Mouse (Mus musculus) gastrocnemius, postnatal 10 days (tissue): ENCODE measurements around the gene Rundc1. TPM values are rescaled to one million over a fixed set of nuclear protein-coding genes. Genes with fewer than 3 reads are reported as not detected.
"Not testable (repeated sequence)": the region's sequence is repeated elsewhere in the genome, so short reads cannot be mapped to it uniquely, and the experiment has no call there.

Source experiments
- DNase-seq: peaks from one replicate; pipeline ENCODE4 v3.0.0; 2021; ENCODE audit warnings: mixed read lengths
- long read RNA-seq, 2 experiments: library from polyadenylated mRNA; stranded (forward); transcript quantifications; one replicate each; pipeline ENCODE4 v2.0.0; 2021
- total RNA-seq, 2 experiments: library from RNA; stranded (reverse); gene quantifications; 2 replicates each; pipeline ENCODE4 v1.2.3; 2021

Rundc1 gene
- 1 to 10 TPM; 6.5 to 6.8 TPM for total RNA-seq
- long read RNA-seq, experiment 1, transcript Rundc1-201 (5 exons, 3,223 nt), result major isoform, 15 of 22 reads
- long read RNA-seq, experiment 1, partial matches to known transcripts, result 2 of 22 reads
- long read RNA-seq, experiment 1, other reads (novel, unspliced or antisense), result 5 of 22 reads
- long read RNA-seq, experiment 2, transcript Rundc1-201 (5 exons, 3,223 nt), result major isoform, 18 of 21 reads
- long read RNA-seq, experiment 2, partial matches to known transcripts, result 1 of 21 reads
- long read RNA-seq, experiment 2, other reads (novel, unspliced or antisense), result 2 of 21 reads

DNA sequence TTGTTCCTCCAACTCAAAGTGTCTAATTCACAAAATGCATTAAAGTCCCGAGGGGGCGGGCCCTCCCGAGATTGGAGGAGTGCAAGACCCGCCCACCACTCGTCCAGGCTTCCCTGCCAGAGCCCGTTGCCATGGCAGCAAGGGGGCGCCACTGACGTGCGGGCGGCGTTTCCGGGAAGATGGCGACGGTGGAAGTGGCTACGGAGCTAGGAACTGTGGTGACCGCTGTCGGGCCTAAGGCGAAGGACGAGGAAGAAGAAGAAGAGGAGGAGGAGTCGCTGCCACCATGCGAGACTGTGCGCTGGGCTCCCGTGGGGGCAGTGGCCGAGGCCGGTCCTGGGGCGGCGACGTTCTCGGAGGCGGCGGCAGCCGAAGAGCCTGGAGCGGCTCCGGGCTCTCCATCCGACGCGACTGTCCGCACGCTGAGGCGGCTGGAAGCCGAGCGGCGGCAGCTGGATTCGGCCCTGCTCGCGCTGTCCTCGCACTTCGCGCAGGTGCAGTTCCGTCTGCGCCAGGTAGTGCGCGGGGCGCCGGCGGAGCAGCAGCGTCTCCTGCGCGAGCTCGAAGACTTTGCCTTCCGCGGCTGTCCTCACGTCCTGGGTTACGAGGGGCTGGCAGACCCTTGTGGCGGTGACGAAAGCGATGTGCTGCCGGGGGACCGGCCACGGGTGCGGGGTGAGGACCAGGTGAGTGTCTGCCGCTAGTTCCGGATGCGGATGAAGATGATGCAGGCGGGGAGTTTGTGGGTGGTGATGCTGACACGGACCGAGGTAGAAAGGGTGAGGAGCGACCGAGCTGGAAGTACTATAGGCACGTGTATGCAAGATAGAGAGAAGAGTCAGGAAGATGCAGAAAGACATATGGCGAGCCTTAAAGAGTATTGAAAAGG lies at the start of gene Rundc1, which contains the start of gene Ptges3l:
TSS of gene Rundc1 (plus strand) at position 161 of the 889 bp plus-strand sequence.
TSS of gene Ptges3l (minus strand) at position 409 of the 889 bp plus-strand sequence.
- DNase-seq, result peak; percentile 100

DNA sequence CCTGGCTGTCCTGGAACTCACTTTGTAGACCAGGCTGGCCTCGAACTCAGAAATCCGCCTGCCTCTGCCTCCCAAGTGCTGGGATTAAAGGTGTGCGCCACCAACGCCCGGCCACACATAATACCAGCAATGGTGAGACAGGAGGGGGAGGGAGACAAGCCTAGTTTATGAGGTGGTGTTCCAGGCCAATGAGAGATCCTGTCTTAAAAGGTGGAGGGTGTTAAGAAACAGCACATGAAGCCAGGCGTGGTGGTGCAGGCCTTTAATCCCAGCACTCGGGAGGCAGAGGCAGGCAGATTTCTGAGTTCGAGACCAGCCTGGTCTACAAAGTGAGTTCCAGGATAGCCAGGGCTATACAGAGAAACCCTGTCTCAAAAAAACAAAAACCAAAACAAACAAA lies 46.7 kb upstream of the Rundc1 start:
- not testable (repeated sequence) for DNase-seq

DNA sequence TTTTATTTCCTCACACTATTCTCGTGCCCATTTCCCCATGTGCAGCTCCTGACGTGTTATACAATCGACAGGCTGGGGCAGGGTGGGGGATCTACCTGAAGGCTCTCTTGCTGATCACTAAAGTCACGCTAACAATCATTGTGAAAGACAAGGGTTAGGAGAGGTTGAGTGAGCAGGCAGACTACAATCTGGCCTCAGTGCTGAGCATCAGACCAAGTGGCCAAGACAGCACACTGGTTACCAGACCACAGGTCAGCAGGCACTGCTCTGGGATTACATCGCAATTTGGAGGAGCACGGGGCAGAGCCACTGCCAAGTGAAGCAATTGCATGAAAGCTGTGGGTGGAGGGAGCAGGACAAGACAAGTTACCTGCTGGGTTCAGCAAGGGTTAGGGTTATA lies 46.0 kb upstream of the Rundc1 start:
- no peak for DNase-seq

DNA sequence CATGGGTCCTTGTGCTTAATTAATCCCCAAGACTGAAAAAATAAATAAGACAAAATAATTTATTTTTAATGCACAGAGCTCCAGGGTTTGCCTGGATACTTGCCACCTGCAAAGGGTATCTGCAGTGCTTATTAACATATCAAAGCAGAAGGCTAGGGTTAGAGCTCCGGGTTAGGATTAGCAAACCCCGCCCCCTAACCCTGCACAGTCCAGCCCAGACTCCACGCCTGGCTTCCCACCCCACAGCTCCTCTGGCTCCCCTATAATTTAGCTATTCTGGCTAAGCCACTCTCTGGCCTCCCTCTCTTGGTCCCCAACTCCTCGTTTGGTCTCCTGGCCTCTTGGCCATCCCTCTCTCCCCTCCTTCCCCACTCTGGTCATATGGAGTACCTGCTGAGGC lies 43.1 kb upstream of the Rundc1 start:
- no peak for DNase-seq

DNA sequence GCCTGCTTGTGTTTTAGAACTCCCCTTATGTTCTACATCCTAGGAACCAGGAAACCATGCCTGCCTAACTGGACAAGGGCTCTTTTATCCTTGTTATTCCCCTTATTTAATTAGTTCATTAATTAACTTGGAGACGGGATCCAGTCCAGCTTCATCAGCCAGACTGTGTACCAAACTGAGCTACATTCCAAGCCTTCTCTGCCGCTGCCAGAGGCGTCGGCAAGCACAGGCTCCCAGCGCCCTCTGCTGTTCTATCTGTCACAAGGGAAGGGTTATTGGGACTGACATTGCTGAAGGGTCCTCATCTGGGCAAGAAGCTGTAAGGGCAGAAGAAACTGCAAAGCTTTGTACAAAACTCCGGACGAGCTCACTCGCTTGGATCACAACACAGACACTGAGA lies 29.8 kb upstream of the Rundc1 start:
- peak; percentile 78 for DNase-seq

DNA sequence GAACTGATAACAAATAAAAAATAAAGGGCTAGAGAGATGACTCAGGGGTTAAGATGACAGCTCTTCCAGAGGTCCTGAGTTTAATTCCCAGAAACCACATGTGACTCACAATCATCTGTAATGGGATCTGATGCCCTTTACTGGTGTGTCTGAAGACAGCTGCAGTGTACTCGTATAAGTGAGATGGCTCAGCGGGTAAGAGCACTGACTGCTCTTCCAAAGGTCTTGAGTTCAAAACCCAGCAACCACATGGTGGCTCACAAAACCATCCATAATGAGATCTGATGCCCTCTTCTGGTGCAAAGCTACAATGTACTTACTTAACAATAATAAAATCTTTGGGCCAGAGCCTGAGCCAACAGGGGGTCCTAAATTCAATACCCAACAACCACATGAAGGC lies 9.6 kb upstream of the Rundc1 start:
- DNase-seq, result no peak

DNA sequence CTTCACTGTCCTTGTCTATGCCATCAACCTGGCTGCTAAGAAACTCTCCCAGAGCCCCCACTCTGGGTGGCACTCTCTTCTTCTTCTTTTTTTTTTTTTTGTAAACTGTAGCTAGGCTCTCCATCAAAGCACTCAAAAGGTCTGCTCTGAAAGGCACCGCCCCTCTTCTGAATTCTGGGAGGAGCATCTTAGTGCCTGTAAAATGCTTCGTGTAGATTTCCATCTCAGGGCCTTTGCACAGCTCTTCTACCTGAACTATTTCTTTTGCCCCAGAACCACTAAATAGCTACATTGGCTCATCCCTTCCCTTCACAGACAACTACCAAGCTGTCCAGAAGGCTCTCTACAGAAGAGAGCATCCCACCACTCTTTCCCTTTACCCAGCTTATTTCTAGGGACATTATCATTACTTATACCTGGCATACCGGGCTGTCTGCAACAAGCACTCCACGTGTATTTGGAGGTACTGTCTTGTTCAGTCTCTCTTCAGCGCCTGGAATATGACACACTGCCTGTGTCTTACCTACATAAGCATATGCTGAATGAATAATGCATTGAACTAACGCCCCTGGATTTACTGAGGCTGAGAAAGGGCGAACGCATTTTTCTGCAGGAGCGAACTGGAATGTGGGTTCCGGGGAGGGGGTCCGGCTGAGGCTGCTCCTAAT lies 8.3 kb upstream of the Rundc1 start:
- no peak for DNase-seq

DNA sequence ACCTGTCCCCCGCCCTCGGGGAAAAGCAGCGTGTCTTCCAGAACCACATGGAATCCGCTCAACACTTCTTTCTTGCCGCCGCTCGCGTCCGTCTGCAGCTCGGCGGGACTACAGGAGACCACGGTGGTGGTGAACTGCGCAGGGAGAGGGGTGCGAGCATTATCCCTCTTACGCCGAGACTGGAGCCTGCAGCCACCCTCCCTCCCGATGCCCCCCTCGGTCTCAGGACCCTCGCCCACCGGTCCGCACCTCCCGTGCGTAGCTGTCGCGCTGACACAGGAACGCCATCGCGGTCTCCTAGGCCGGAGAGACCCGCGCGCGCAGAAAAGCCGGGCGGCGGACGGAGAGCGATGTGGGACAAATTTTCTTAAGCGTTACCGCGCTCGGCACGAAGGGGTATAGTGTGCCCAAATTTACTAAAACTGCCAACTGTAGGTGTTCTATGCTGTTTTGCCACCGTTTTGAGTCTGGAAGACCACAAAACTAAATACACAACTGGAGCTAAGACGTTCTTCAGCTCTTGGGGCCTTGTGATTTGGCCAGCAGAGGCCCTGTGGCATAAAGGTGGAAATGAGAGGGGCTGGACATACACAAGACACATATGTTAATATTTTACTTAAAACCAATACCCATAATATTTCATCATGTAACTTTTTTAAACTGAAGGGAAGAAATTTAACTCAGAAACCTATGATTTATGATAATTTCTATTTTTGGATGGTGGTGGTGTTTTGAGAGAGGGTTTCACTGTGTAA lies 7.6 kb upstream of the Rundc1 start, which contains the start of gene Aarsd1:
TSS of gene Aarsd1 (minus strand) at position 515 of the 755 bp plus-strand sequence.
- DNase-seq, result peak; percentile 93

DNA sequence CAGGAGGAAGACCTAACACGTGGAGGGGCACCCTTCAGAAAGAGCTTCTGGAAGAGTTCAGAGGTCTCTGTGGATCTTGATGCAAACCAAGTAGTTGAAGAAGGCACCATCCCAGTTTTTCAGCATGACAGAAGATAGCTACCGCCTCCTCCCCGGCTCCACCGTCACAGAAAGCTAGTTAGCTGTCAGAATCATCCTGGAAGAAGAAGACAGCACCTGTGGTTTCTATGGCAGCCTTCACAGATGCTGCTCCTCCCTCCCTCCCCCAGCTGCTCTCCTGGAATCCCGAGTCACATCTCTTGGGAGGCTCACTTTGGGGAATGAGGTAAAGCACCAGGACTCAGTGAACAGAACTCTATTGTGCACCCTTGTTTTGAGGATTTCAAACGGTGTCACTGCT lies 5.9 kb upstream of the Rundc1 start:
- no peak for DNase-seq

DNA sequence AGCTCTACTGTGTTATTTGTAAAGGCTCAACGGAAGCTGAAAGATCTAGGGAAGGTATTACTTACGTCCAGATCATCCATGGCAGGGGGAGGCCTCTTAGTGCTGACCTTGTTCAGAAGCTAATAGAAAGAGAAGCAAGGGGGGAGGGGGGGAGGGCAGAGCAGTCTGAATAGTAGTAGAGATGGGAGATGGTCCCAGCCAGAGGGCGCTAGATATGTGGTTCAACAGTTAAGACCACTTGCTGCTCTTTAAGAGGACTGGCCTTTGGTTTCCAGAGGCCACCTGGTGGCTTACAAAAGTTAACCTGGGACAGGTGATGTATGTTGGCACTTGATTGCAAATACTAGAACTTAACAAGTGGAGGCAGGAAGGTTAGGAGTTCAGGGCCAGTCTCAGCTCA lies 5.3 kb upstream of the Rundc1 start:
- DNase-seq, result no peak

DNA sequence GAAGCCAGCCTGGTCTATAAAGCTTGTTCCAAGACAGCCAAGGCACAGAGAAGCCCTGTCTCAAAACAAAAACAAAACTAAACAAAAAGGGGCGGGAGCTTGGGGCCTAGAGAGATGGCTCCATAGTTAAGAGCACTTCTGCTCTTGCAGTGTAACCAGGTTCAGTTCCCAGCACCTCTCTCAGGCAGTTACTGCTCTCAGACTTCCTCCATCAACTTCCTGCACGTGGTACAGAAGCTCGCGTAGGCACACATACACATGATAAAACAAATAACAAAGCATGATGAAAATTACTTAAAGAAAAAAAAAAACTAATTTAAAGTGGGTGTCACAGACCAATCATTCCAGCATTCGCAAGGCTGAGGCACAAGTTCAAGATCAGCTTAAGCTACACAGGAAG lies 4.7 kb upstream of the Rundc1 start:
- no peak for DNase-seq

DNA sequence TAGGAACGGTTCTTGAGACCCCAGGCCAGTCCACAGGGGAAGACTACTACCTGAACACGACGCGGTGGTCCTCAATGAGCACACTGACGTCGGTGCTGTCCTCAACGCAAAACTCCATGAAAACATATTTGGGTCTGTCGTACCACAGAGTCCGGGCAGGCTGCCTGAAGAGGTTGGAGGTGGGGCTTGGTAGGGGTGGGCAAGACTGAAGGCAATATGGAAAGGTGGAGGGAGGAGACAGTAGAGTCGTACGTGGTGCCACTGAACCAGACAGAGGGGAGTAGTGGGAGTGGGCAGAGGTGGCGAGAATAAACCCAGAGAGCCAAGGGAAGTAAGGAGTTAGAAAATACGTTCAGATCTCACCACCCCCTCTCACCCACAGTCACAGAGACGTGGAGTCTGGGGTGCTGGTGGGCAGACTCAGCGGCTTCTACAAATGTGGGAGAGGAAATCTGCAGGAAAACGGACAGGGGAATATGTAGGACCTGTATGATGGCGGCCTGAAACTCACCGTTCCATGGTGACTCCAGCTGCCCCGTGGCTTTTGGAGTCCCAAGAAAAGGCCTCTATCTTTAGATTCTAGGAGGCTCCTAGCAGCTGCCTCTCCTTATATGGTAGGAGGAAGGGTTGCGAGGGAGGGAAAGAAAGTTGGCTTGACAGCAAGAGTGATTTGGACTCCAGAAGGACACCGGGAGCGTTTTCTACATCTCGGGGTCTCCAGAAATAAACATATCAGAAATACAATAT lies 607 bp upstream of the Rundc1 start, which contains the start of gene Gm27029:
TSS of gene Gm27029 (minus strand) at position 692 of the 747 bp plus-strand sequence.
- DNase-seq, result peak; percentile 25

DNA sequence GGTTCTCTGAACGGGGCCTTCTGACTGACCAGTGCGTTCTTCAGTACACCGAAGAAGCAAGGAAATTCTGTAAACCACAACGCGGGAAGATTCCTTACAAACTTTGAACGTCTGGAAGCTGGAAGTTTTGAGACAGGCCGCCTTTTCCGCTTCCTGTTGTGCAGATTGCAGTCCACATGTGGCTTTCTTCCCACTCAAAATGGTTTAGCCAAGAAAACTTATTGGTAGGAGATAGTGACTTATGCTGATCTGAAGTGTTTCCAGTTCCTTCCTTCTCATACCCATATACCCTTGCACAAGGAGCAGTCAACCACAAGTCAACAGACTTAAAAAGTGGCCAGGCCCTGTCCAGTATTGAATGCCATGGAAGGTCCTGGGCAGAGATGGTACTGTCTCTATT lies 1.3 kb downstream of the Rundc1 start:
- DNase-seq, result no peak

DNA sequence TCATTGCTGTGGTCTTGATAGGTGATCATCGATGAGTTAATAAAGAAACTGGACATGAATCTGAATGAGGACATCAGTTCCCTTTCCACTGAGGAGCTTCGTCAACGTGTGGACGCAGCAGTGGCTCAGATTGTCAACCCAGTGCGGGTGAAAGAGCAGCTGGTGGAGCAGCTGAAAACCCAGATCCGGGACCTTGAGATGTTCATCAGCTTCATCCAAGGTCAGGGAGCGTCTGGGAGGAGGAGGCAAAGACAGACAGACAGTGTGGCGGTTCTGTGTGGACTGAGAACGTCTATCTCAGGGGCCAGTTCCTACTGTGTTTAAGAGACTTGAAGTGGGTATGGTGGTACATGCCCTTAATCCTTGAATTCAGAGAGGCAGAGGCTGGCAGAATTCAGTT lies 6.4 kb downstream of the Rundc1 start:
- DNase-seq, result no peak

DNA sequence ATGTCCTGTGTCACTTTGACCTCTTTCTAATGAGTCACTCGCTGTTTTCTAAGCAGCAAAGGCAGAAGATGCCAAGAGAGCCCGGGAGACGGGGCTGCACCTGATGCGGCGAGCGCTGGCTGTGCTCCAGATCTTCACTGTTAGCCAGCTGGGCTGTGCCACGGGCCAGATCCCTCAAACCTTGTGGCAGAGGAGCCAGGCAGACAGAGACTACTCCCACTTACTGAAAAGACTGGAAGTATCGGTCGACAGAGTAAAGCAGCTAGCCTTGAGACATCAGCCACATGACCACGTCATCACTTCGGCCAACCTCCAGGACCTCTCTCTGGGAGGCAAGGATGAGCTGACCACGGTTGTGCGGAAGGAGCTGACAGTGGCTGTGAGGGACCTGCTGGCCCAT lies 8.5 kb downstream of the Rundc1 start:
- DNase-seq, result no peak

DNA sequence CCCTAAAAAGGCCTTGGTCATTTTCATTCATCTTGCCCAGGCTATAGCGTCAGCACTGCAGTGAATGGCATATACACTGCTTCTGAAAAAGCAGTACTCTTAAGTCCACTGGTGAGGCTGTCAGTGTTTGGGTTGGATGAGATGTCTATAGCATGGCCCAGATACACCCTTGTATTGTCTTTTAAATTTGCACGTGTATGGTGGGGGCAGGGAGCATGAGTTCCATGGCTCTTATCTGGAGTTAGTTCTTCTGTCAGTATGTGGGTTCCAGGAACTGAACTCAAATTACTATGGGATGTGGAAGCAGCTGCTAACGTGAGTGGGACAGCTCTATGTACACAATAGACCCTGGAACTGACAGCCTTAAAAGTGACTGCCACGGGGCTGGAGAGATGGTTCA lies 10.9 kb downstream of the Rundc1 start:
- DNase-seq, result no peak

DNA sequence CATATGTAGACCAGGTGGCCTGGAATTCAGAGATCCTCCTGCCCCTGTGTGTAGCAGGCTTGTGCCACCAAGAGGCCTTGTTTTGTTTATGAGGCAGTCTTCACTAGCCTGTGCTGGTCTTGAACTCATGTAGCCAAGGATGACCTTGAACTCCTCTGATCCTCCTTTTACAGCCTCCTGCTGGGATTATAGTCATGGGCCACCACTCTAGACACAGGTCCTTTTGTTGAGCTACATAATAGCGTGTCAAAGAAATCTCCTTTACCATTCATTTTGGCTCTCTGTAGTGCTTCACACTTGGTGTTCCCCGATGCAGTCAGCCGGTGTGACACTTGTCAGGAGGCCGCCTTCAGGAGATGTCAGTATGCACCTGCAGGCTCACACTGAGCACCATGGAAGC lies 12.0 kb downstream of the Rundc1 start:
- DNase-seq, result no peak

DNA sequence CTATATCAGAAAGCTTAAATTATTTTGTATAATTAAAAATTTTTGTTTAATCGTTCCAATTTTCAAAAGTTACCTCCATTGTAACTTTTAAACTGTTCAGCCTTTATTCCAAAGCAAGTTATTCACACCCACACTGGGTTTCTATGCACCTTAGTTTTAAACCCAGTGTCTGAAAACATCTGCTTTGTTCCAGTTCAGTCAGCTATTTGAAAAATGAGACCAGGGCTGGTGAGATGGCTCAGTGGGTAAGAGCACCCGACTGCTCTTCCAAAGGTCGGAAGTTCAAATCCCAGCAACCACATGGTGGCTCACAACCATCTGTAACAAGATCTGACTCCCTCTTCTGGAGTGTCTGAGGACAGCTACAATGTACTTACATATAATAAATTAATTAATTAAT lies 13.1 kb downstream of the Rundc1 start:
- DNase-seq, result not testable (repeated sequence)

DNA sequence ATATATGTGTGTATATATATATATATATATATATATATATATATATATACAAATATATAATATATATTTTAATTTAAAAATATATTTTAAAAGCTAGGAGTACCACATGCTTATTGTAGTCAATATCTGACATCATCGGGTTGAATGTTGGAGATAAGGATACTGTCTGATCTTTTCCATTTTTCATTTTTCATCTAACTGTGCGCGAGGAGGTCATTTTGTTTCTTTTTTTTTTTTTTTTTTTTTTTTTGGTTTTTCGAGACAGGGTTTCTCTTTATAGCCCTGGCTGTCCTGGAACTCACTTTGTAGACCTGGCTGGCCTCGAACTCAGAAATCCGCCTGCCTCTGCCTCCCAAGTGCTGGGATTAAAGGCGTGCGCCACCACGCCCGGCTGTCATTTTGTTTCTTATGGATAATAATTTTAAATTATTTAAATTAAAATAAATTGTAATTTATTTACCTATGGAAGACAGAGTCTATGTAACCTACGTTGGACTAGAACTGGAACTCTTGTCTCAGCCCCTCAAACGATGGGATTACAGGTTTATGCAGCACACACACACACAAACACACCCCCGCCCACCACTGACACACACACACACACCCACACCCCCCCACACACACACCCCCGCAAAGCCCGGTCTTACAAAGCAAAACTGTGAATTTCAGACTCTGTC lies 16.7 kb downstream of the Rundc1 start:
- not testable (repeated sequence) for DNase-seq

DNA sequence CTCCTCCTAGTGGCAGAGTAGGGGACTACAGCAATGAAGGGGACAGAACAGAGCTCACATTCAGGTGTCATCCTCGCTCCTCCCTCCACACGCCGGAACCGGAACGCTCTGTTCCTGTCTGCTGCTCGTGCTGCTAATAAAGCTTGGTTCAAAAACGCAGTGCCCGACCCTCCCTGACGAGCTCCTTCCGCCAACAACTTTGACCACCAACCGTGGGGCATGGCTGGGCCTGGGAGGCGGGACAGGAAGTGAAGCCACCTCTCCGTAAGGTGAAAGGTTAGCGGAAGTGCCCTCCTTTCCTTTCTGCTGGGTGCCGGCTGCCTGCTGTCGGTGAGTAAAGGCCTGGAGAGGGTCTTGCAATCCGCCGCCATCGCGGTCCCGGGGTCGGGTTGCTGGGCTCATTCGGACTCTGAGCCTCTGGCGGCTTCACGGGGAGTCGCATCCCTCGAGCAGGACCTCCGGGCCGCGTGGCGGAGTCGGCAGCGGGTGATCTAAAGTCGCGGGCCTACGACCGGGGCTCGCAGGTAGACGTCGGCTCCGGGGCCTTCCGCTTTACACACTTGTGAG lies 17.3 kb downstream of the Rundc1 start, which contains the start of gene Rpl27:
TSS of gene Rpl27 (plus strand) at position 172 of the 567 bp plus-strand sequence.
- peak; percentile 87 for DNase-seq
